Mouse (Mus musculus): ENCODE measurements around the gene Ap3s2.

Ap3s2 gene

DNA sequence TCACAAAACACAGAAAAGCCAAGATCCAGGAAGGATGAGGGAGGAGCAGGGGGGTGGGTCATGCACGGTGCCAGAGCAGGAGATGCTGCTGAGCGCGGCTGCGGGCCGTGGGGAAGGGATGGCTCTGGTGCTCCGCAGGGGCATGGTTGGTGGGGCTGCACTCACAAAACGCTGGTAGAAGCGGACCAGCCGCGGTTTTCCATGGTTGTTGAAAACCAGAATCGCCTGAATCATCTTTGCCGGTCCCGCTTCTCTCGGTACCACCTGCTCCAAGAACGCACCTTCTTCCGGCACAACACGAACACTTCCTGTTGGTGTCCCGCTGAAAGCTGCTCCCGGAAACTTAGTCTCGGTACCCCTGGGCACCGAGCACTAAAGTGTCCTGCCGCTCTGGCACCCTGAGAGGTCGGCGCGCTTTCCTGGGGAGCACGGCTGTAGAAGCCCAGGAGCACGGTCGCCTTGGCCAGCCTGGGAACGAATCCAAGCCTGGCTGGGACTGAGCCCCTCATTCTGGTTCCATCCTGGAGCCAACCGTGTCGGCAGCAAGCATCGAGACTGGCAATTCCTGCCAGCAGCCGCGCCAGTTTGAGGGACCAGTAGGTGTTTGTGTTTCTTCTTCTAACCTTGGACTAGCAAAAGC lies at the start of gene Ap3s2:
TSS of gene Ap3s2 (minus strand) at position 306 of the 640 bp plus-strand sequence.
- TF ChIP-seq GATA4 (IDR thresholded peaks at IDR 0.05; ENCODE audit: insufficient replicate concordance, low read length): peak; percentile 27; the same call in 1 of the 2 replicates

DNA sequence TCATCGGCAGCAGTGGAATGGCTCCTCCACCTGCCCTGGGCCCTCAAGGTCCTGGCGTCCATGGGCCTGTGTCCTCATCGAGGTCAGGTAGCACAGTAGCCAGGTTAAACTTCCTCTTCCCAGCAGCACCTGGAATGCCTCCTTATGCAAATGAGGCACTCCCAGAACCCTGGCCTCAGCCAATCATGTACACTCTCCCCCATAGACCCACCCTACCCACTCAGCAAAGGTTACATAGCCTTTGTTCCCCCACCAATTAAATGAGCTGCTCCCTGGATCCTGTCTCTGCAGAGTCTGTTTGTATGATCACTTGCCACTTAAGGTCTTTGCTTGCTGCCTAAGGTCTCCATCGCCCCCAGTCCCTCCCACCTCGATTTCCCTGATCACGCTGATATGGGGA lies 47.9 kb upstream of the Ap3s2 start:
- no peak for TF ChIP-seq GATA4 (IDR thresholded peaks at IDR 0.05; ENCODE audit: insufficient replicate concordance, low read length)

DNA sequence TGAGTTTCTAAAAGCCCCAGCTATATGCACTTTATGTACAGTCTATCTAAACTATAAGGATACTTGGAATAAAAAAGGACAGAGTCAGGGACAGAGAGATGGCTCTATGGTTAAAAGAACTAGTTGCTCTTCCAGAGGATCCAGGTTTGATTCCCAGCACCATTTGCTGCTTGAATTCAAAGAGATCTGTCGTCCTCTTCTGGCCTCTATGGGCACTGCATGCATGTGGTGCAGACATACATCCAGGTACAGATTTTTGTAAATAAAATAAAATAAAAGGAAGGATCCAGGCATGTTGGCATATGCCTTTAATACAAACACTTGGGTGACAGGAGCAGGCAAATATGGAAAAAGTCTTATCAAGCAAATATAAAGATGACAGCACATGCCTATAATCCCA lies 41.2 kb upstream of the Ap3s2 start:
- TF ChIP-seq GATA4 (IDR thresholded peaks at IDR 0.05; ENCODE audit: insufficient replicate concordance, low read length): no peak

DNA sequence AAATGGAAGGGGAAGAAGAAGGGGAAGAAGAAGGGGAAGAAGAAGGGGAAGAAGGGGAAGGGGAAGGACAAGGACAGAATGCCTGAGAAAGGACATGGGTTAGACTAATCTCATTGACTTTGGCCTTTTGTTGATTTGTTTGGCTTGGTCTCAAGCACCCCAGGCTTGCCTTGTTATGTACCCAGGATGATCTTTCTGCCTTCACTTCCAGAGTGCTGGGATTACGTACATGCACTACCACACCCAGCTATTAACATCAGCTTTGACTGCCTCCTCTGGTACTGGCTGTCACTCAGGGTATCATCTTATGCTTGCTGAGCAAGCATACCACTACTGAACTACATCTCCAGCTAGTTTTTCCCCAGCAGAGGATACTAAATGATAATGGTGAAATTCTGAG lies 35.7 kb upstream of the Ap3s2 start:
- no peak for TF ChIP-seq GATA4 (IDR thresholded peaks at IDR 0.05; ENCODE audit: insufficient replicate concordance, low read length)

DNA sequence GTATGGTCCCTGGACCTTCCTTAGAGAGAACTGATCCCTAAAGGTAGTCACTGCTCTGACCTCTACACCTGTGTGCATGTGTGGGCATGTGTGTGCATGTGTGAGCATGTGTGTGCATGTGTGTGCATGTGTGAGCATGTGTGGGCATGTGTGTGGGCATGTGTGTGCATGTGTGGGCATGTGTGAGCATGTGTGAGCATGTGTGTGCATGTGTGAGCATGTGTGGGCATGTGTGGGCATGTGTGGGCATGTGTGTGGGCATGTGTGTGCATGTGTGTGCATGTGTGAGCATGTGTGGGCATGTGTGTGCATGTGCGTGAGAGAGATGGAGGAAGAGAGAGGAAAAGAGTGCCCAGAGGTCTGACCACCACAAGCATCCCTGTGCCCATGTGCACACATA lies 34.4 kb upstream of the Ap3s2 start:
- no peak for TF ChIP-seq GATA4 (IDR thresholded peaks at IDR 0.05; ENCODE audit: insufficient replicate concordance, low read length)

DNA sequence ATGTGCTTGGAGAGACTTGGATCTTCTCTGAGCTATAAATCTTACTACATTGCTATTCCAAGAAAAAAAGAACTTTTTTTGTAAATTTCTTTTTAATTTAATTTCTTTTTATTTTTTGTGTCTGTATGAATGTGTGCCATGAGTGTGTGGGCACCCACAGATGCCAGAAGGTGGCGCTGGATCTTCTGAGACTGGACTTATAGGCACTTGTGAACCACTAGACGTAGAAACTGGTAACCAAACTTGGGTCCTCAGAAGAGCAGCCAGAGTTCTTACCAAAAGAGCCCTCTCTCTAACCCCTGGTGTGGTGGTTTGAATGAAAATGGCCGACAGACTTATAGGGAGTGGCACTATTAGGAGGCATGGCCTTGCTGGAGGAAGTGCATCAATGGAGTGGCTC lies 30.6 kb upstream of the Ap3s2 start:
- TF ChIP-seq GATA4 (IDR thresholded peaks at IDR 0.05; ENCODE audit: insufficient replicate concordance, low read length): no peak

DNA sequence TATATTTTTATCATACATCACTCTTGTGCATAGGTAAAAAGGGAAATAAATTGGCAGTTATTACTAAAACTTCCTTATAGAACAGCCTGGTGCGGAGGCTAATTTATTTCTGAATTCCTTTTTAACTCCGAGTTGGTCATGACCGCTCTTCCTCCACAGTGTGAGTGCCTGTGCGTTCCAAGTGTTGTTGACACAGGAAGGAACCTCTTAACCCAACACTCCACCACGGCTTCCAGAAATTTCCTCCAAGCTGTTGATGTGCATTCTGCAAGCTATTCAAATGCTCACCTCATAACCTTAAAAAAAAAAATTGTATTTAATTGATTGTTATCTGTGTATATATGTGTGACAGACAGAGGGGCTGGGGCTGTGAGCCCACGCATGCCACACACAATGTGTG lies 29.8 kb upstream of the Ap3s2 start:
- TF ChIP-seq GATA4 (IDR thresholded peaks at IDR 0.05; ENCODE audit: insufficient replicate concordance, low read length): no peak

DNA sequence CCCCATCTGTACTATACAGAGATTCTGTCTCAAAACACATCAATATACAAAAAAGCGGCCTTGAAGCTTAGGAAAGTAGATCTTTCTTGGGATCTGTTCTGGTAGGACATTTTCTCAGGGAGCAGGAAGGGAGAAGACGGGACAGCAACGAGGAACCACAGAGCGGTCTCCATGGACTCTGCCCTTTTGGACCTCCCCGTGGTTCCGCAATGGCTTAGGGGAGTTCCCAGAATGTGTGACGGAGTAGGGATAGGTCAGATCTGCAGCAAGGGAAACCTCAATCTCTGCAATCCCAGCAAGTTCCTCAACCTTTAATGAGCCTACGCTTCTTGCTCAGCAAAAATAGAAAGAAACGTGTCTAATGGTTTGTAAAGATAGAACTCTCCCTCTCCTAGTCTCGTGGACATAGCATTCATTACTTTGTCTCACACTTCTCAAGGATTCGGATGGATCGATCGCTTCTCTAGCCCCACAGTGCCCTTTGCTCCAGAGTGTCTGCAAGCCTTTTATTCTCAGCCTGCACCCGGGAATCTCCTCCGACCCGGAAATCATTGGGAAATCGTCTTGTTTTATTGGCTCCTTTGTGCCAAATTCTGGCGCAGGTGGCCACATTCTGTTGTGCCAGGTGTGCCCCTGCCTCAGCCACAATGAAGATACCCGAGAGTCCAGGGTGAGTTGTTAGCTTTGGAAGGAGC lies 15.2 kb upstream of the Ap3s2 start:
- TF ChIP-seq GATA4 (IDR thresholded peaks at IDR 0.05; ENCODE audit: insufficient replicate concordance, low read length): no peak; the same call in 1 of the 2 replicates

DNA sequence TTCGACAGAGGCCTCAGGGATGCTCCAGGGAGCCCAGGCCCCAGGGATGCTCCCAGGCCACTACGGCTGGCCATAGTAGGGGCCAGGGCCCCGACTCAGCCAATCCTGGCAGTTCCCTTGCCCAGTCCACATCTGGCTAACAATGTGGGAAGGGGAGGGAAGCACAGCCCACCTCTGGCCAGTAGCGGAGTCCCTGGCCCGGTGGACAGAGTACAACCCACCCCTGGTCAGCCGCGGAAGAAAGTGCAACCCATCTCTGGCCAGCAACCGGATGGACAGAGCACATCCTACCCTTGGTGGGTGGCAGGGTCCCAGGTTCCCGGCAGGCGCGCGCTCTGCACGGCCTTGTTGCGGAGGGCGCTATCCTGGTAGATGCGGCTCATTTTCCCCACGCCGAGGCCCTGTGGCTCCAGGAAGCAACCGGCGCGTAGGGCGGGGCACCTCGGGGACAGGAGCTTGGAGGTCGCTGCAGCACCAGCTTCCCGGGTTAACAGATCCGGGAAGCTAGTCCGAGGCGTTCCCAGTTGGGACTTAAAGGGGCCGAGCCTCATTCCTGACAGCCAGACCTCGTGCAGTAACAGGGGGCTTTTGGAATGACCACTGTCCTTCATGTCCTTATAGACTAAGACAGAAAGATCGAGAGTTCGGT lies 14.5 kb upstream of the Ap3s2 start, which contains the start of gene Arpin:
TSS of gene Arpin (minus strand) at position 498 of the 649 bp plus-strand sequence.
- no peak for TF ChIP-seq GATA4 (IDR thresholded peaks at IDR 0.05; ENCODE audit: insufficient replicate concordance, low read length)

DNA sequence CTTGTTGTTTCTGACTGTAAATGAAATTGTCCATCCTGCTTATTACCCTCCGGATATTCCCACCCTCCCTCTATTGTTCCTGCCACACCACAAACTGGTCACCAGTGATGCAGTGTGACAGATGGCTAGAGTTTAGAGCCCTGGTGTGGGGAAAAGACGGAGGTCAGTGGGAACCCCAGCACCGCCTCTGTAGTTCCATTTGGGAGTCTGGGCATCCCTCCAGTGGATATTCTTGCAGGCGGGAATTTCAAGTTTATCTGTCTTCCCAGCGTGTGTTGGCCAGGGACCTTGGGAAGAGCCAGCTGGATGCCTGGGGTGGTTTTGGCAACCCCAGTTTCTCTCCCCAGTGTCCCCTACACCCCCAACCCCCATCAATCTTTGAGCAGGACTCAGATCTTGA lies 14.0 kb upstream of the Ap3s2 start:
- no peak for TF ChIP-seq GATA4 (IDR thresholded peaks at IDR 0.05; ENCODE audit: insufficient replicate concordance, low read length)

DNA sequence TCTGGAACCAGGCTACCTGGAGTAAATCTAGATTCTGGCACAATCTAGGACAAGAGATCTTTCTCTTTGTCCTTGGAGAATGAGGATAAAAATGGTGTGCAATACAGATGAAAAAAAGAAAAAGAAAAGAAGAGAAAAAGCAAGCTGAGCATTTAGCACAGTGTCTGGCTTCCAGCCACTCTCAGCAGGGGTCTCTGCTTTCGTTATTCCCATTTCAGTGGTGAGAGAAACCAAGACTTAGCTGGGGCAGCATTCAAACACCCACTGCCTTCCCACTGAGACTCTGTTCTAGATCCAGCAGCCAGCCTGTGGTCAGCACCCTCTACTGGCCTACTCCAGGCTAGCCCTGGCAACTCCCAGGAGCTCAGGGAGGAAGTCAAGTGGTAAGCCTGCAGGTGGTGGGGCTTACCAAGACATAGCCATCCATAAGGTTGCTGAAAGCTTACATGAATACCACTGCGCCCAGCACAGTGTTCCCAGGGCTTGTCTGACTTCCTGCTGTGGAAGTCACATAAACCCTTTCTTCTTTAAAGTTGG lies 8.1 kb upstream of the Ap3s2 start:
- TF ChIP-seq GATA4 (IDR thresholded peaks at IDR 0.05; ENCODE audit: insufficient replicate concordance, low read length): no peak

DNA sequence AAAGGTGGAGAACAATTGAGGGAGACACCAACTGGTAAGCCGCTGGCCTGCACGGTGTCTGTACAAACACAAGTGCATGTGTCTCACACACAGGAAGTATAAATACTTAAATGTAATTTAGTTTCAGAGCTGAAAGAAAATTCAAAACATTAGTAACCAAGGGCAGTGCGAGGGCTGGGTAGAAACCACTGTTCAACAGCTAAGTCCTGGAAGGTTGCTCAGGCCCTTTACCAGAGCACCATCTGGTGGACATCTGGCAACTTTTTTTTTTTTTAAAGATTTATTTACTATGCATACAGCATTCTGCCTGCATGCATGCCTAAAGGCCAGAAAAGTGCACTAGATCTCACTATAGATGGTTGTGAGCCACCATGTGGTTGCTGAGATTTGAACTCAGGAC lies 5.9 kb downstream of the Ap3s2 start:
- TF ChIP-seq GATA4 (IDR thresholded peaks at IDR 0.05; ENCODE audit: insufficient replicate concordance, low read length): no peak

DNA sequence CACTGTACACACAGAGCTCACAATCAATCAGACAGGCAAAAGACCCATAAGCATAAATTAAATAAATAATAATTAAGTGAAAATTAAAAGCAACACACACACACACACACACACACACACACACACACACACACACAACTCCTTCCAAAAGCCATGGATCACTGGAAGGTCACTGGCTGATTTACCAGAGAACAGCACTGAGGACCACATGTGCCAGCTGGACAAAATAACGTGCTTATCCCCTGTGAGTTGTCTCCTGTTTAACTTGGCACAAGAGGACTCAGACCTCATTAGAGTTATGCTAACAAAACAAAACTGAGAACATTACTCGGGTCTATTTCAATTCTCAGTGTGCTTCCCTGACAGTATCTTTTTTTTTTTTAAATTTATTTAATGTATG lies 13.1 kb downstream of the Ap3s2 start:
- TF ChIP-seq GATA4 (IDR thresholded peaks at IDR 0.05; ENCODE audit: insufficient replicate concordance, low read length): no peak

DNA sequence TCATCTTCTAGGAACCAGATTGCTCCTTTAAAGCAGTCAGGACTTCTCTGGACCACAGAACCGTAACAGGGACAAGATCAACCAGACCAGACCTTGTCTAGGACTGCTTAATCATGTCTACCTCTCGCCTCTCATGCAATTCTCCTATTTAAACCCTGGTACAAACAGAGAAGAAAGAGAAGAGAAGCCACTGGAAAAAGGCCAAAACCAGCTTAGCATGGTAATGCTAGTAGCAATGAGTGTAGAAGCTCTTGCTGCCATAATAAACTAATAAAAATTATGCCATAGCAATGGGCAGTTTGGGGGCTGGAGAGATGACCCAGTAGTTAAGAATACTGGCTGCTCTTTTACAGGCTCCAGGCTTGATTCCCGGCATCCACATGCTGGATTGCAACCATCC lies 13.5 kb downstream of the Ap3s2 start:
- TF ChIP-seq GATA4 (IDR thresholded peaks at IDR 0.05; ENCODE audit: insufficient replicate concordance, low read length): no peak

DNA sequence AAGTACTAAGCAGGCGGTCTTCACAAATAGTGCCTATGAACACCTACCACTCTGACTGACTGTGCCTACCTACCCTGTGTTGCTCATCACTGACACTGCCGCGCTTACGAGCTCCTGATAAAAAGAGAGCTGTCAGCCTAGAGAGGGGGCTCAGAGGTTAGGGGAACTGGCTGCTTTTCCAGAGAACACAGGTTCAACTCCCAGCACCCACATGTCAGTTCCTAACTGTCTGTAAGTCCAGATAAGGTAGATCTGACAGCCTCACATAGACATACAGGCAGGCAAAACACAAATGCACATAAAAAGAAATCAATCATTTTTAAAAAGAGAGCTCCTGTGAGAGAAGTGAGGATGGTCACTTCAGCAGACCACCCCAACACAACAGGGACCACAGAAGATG lies 15.3 kb downstream of the Ap3s2 start:
- TF ChIP-seq GATA4 (IDR thresholded peaks at IDR 0.05; ENCODE audit: insufficient replicate concordance, low read length): no peak
